Mouse (Mus musculus) WW6 (cell line): ENCODE measurements at regions not wholly inside any gene's neighbourhood (a gene's known extent, or its start where the extent isn't known, plus 50 kb on each side); places are given as distances from the start of the nearest gene placed in this dataset.
A peak's percentile ranks its signal among the peaks of the same experiment; 100 is the strongest.

ENCODE experiments used
- DNase-seq: peaks from one replicate; pipeline ENCODE4 v3.0.0-alpha.2; 2013; ENCODE audit warnings: low read depth, low spot score

DNA sequence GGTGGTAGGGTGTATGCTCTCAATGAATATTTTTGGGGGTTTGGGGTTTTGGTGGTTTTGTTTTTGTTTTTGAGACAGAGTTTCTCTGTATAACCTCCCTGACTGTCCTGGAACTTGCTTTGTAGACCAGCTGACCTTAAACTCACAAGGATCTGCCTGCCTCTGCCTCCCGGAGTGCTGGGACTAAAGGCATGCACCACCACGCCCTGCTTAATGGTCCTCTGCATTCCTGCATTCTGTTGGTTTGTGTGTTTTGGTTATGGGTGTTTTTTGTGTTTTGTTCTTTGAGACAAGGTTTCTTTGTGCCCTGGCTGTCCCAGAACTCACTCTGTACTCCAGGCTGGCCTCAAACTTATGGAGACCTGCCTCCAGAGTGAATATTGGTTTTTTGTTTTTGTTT, 143.6 kb upstream of the Cited2 start:
- DNase-seq = peak; percentile 71

DNA sequence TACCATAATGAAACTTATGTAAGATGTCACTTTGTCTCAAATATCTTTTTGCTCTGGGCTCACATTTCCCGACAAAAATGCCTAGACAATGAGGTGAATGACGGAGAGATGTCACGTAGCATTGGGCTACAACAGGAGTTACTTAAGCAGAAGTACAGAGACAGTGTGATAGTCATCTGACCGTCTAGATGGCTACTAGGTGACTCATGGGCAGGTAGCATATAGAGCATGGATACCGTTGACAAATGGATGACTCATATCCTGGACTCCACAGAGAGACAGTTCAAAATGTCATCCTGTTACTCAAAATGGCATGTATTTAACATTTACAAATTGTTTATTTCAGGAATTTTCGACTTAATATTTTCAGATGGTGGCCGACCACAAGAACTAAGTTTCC, 138.2 kb upstream of the Cited2 start:
- DNase-seq = no peak

DNA sequence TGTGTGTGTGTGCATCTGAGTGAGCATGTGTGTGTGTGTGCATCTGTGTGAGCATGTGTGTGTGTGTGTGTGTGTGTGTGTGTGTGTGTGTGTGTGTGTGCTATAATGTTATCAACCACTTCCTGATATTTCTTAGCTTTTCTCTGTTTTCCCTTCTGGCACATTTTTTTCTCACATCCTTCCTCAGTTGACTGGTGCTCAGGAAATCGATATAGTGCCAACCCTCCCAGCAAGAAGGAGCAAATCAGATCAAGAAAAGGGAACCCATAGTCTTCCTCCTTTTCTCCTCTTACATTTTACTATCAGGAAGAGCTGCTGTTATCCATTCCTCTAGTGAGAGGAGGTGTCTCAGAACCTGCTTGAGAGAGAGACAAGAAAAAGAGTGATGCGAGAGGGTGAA, 136.1 kb upstream of the Cited2 start:
- DNase-seq = no peak

DNA sequence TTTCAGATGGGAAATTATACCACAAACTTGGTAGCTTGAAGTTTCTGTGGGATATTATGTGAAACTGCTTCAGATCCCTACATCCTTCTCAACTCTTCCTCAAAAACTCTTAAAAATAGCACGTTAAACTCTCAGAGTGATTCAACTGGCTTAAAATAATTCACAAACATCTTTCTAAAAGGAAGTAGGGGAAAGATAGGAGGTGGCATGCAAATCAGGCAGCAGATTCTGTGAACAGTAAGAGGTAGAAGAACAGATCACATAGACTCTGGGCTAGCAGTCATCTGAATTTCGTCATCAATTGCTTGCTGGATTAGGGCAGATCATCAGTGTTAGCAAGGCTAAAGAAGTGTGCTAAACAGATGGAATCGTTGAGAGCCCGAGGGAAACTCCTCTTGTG, 133.9 kb upstream of the Cited2 start:
- no peak for DNase-seq

DNA sequence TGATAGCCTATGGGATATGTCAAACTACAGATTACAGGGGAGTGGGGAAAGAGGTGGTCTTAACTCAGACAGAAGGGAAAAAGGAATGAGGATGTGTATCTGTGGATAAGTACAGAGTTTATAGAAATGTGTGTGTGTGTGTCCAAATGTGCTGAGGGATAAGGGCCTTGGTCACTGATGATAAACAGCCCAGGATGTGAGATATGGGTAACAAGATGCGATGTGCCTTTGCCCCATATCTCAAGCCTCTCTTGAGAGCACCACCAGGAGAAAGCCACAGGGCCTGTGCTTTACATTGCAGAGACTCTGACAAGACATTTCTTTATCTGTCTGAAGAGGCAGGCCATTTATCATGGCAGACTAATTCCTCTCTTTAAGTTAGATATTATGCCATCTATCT, 132.8 kb upstream of the Cited2 start:
- no peak for DNase-seq

DNA sequence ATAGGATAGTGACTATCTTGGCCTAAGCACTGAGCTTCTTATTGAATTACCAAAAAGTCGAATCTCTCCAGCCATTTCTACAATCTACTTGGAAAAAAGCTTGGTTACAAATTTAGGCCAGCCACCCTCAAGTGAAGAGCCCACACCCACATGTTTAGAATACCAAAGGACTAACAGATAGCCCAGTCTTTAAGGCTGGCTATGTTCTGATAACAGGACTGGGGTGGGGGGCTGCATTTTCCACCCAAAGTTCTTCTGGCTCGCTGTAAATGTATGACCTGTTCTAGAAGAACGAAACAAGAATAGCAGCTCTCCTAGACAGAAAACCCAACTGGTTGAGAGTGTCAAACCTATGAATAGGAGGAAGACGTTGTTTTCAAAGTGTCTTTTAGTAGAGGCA, 130.6 kb upstream of the Cited2 start:
- DNase-seq = no peak

DNA sequence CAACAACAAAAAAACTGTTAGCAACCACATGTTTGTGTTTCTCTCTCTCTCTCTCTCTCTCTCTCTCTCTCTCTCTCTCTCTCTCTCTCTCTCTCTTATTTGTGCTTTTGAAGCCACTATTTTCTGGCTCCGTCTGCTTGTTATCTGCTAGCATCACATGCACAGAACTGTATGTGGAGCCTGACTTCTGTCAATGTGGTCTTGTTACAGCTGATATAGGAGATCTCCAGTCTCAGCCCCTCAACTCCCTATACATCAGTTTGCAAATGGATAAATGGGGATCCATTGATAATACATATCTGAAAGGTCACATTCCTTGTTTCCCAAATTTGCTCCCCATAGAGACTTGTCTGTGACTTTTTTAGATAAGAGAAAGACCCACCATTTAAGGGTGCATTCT, 126.9 kb upstream of the Cited2 start:
- DNase-seq = no peak

DNA sequence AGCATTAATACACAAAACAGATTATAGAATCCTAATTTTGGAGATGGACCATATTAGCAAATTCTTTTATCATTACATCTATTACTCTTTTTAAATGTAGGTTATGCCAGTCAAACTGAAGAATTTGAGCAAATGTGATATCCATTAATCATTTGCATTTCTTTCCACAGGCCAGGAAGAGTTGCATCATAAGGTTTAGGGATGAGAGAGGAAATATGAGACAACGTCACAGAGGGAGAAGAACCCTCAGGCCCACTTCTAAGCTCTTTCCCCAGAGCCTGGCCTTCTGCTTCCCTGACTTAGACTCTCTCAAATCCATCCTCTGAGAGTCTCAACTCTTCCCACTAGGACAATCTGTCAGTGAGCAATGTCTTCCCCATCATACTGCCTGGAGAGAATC, 126.3 kb upstream of the Cited2 start:
- DNase-seq = no peak

DNA sequence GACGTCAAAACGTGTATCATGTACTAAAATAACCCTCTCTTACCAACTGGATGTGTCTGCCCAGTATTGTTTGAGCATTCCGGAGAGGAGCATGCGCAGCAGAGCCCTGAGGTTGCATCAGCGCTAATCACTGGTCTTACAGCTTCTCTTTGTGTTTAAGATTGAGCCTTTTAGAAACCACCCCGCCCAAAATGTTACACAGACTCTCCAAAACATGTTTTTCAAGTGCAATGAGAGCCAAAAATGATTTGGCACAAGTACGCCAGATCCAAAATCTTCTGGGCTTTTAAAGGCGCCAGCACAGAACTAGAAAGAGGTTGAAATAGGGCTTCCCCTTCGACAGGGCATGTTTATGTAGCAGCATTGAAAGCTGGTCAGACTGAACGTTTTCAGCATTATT, 123.8 kb upstream of the Cited2 start:
- DNase-seq = no peak

DNA sequence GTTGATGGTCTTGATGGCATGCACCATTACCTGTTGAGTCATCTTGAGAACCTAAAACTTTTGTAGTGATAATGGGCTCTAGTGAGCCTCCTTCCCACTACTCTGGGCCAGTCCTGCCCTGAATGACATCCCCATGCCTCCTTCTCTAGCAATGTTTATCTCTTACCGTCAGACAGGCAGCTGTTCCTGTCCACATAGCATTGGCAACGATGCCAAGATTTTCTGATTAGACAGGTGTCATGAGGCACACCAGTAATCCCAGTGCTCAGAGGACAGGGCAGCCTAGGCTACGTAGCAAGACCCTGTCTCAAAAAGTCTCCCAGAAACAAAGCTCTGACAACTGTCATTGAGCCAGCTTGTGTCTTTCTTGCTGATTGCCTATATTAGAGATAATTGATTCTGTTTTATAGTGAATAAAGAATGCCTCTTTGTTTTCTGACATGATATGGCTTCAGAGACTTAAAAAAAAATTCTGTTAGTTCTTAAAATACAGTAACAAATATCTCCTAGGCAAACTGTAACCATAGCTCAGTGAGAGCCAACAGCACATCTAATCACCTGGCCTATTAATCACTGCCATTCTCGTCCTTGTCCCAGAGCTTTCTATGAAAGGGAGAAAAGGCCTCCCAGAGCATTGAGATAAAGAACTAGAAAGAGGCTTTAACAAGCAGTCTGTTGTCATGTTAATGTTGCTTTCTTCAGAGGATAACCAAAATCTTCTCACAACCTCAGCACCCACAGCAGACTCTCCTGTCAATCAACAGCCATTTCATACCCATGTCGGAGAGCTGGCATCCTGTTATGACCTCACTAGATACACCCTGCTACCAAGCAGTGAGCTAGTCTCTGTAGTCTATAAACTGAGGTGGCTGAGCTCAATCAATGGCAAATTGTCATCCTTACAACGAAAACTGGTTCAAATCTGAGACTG, 122.9 kb upstream of the Cited2 start:
- DNase-seq = no peak

DNA sequence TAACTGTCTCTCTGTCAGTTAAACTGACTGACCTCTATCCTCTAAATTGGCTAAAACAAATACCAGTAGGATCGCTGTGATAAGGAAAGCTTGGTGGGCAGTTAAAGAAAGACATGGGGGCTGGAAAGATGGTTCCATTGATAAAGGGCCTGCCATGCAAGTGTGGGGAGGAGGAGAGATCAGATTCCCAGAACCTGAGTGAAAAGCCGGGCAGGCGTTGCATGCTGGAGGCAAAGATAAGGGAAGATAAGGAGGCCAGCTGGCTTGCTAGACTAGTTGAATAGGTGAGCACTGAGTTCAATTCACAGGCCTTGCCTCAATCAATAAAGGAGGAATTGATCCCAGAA, 122.3 kb upstream of the Cited2 start:
- DNase-seq = no peak

DNA sequence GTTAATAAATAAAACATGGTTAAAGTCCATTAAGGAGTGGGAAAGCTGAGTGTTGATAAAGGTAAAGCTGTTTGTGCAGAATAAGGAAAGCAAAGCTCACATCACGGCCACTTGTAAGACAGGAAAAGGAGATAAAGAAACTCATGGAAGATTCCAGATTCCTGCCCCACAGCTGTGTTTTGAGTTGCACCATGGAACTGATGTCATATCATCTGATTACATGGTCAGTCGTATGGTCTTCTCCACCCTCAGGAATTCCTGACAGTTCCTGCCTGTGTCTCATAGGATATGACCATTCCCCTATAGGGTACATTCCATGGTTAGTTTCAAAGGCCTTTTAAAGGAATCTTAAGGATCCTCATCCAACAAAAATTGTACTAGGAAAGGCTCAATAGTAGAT, 120.6 kb upstream of the Cited2 start:
- DNase-seq = no peak

DNA sequence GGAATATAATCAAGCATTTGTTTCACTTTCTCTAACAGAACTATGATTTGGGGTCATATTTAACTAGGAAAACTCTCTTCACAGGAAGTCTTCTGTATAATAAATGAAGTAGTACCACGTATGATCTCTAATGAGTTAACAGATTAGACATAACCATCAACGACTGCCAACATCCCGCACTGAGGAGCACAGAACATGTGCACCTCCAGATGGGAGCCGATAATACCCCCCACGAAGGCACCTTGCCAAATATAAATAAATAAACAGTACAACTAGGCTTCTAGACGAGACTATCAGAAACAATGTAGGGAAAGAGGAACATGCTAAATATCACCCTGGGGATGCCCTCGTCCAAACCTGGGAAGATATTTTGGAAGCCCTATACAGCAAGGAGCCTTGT, 114.8 kb upstream of the Cited2 start:
- DNase-seq = no peak

DNA sequence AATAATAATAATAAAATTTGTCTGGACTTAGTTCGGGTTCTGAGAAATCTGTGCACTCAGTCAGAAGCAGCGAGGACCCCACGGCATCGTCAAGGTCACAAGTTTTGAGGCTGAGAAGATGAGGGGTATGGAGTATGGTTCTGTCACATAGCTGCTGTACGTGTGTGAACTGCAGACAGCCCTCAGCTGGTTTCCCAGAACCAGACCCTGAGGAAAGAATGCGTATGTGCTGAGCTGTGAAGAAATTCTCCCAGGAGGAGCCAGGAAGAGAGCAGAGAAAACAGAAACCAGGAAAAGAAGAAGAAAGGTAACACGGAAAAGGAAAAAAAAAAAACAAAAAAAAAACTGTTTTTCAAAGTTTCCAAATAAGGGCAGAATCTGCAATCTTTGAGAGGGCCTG, 112.4 kb upstream of the Cited2 start:
- no peak for DNase-seq

DNA sequence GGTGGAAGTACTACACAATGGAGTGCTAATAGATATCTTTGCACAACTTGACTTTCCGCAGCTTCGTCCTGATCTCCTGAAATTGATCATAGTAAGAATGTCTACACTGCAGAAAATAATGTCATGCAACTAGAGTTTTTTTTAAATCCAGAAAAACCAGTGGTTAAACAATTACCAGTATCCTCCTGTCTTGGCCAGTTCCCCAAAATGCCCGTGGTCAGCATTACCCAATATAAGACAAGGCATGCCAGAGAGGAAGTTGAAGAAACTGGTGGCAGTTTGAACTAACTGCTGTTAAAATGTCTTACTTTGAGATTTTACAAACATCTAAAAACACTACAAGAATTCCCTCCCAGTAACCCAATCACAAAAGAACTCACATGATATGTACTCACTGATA, 109.7 kb upstream of the Cited2 start:
- no peak for DNase-seq

DNA sequence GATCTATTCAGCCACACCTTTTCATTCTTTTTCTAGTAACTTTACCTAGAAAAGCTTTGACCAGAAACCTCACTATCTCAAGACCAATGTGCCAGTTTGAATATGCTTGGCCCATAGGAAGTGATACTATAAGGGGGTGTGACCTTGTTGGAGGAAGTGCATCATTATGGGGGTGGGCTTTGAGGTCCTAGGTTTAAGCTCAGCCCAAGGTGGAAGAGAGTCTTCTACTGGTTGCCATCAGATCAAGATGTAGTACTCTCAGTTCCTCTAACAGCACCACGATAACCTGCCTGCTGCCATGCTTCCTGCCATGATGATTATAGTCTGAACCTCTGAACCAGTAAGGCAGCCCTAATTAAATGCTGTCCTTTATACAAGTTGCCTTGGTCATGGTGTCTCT, 105.0 kb upstream of the Cited2 start:
- no peak for DNase-seq

DNA sequence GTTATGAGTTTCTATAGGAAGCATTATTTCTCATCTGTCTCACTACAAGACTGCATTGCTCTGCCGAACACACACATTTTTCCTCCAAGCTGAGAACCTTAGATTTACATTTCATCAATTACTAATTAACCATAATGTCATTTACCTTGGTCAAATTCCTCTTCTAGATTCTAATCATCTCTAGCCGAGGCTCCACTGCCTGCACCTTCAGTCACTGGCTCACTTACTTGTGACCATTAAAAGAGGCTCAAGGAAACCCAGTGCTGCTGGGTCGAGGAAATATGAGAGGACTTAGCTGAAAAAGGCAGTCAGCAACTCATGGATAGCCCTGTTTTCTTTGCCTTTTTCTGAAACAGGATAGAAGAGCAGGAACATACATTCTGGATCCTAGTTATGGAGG, 103.4 kb upstream of the Cited2 start:
- no peak for DNase-seq

DNA sequence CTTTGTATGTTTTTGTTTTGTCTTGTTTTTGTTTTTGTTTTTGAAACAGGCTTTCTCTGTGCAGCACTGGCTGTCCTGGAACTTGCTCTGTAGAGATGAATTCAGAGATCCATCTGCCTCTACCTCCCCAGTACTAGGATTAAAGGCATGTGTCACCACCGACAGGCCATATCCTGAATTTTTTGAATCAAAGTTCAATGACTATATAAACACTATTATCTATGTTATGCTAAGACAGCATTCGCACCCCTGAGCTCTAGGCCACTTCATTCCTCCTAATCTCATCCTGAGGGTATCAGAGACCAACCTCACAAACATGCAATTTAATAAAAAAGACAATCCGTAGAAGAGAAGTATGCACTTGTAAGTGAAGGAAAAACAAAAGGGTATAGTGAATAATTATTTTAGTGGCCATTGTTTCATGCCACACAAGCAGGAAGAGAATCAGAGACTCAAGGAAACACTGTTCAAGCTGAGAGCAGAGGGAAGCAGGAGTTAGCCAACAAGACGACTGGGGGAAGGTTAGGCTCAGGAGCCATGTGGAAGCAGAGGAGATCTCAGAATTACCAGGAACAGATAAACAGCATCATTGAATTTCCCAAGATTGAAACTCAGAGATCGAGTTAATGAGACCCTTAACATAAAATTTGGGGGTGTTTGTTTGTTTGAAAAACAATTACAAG, 101.2 kb upstream of the Cited2 start:
- no peak for DNase-seq

DNA sequence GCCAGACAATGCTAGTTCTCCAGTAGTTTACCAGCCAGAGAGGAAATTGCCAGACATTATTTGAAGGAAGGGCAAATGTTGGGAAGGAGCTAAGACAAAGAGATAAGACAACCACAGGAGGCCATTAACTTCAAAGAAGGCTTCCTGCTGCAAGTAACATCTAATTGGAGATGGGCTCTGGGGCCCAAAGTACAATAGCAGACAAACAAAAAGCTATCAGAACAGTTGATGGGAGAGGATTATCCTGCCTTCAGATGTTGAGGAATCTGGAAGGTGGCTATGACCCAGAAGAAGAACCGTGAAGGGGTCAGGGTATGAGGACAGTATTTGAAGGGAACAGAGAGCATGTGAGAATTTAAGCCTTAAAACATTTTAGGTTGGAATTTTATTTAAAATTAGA, 100.2 kb upstream of the Cited2 start:
- peak; percentile 38 for DNase-seq

DNA sequence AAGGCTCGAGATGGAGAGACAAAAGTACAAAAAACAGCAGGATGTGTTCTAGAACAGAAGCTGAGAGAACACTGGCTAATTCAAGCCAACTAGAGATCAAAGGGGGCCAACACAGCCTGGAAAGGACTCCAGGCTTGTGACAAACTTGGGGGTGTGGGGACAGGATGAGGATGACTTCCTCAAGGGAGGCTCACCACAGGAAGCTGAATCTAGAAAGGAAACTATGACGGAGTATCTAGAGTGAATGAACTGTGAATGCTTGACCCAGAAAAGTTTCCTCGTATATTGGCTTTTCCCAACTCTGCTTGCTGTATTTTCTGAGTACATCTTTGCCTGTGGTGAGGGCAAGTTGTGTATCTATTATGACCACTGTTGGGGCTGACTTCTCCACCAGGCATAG, 93.3 kb upstream of the Cited2 start:
- no peak for DNase-seq

DNA sequence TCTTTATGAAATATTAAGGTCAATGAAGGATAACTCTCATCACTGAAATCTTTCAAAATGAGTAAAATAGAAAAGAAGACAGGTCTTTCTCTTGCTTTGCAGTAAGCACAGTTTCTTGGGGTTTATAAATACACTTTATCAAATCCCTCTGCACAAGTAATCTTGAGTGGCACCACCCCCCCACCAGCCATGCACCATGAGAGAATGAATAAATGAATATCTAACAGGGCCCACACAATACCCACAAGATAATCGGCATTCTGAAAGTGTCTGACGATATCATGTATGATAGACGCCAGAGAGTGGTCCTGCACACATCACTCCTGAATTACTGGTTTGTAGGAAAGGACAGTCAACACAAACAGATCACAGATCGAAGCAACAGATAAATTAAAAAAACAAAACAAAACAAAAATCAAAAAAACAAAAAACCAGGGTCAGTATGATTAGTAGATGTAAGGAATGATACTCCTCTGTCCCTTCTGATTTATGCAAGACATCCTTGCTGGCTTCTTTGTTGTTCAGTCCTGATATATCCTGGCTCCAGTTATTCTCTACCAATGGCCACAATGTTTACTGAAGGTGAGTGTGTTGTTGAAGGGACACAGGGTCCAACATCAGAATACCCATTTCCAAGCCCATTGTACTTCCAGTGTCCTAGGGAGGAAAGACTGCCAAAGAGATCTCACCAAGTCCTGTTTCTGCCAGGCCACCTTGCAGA, 92.0 kb upstream of the Cited2 start:
- no peak for DNase-seq

DNA sequence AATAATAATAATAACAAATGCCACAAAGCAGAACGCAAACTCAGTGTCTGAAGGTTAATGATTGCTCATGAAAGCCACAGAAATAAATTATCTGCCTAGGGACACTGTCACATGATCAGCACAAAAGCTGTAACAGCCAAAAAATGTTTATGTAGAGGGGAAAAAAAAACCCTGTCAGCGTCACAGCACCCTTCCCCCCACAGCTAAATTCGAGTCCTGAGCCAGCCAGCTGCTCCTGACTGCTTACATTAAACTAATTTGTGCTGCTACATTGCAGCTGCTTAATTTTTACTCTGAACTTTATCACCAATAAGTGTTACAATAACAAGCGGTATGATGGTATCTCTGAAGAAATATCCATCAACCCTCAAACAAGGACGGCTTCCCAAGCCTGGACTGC, 91.2 kb upstream of the Cited2 start:
- no peak for DNase-seq
